Mouse (Mus musculus) left cerebral cortex, adult 11 months (tissue): ENCODE results near the gene Fstl1.

Source experiments
- DNase-seq: peaks from one replicate; pipeline ENCODE4 v3.0.0; 2022; ENCODE audit warnings: low spot score

The Fstl1 gene

GRCm38 (mm10) chr16:37824778-37825505 is 48.3 kb downstream of the Fstl1 start:
- no peak for DNase-seq

DNA sequence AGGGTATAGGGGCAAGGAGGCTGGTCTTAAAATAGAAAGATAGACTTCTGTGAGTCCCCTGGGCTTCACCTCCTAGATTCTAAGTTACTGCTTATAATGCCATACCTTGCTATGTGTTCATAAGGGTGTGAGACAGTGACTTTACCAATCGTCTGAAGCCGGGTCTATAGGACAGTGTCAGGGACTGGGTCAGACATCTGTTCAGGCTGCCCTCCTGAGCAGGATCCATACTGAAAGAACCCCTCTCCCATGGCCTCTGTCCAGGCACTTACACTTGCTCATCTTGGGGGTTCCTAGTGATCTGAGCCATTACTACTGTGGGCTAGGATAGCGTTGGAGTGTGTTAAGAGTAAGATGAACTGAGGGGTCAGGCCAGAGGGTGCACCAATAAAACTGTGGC is 49.6 kb downstream of the Fstl1 start:
- DNase-seq: no peak

DNA sequence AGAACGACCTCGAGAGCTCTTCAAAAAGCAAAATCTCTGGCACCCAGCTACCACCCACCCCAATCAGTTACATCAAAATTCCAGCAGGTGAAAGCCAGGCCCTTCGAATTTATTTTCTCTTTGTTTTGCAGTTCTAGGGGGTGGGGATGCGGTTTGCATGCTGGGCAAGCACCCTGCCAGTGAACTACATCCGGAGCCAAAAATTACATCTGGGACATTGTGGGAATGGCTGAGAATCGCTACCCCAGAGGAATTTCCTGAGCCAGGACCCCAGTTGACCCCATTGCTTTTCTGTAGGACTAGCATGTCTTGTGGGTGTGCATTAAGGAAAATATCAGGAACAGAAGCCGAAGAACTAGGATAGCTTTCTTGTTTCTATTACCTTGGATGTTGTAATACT is 54.4 kb downstream of the Fstl1 start:
- no peak for DNase-seq

GRCm38 (mm10) chr16:37837571-37837970 is 60.9 kb downstream of the Fstl1 start:
- no peak for DNase-seq

- no peak for DNase-seq
These were observed 65.8 kb downstream of the Fstl1 start for GRCm38 (mm10) chr16:37842439-37842838.

GRCm38 (mm10) chr16:37843740-37844139 is 67.1 kb downstream of the Fstl1 start:
- DNase-seq: no peak

- DNase-seq: no peak
These were observed 68.7 kb downstream of the Fstl1 start for GRCm38 (mm10) chr16:37845202-37845925.

DNA sequence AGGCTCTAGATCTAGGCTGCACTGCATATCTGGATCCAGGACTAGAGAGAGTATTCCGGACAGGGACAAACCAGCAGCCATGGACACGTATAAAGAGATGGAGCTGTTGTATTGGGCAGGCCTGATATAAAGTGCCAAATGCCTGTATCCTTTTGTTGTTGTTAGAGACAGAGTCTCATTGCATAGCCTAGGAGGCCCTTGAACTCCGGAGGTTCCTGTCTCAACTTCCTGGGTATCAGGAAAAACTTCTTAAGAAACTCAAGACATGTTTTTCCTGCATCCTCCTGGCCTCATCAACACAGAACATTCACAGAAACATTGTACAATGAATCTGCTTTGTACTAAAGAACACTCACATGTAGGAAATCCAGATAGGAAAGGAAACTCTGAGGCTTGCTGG is 70.4 kb downstream of the Fstl1 start:
- DNase-seq: no peak

GRCm38 (mm10) chr16:37851366-37851765 is 74.7 kb downstream of the Fstl1 start:
- DNase-seq: no peak

- DNase-seq: no peak
These were observed 76.6 kb downstream of the Fstl1 start for GRCm38 (mm10) chr16:37853279-37853678.

- DNase-seq: no peak
These were observed 77.4 kb downstream of the Fstl1 start for GRCm38 (mm10) chr16:37854054-37854453.

- DNase-seq: no peak
These were observed 77.9 kb downstream of the Fstl1 start for GRCm38 (mm10) chr16:37854593-37854992.

- DNase-seq: no peak
These were observed 78.9 kb downstream of the Fstl1 start for GRCm38 (mm10) chr16:37855583-37855982.

DNA sequence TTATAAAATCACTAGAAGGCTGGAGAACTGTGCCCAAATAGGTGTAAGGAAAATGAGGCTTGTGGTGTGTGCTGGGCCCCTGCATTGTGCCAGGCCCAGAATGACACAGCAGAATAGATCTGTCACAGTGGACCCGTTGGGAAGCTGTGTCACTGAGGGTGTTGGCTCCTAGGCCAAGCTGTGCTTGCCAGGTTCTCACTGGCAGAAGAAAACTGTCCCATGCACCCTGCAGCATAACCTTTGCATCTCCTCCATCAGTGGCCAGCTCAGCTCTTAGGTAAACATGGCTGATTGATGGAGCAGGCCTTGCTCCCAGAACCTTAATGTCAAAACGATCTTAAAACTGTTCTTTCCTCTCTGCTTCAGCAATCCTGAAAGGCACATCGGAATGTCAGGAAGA is 79.7 kb downstream of the Fstl1 start:
- no peak for DNase-seq

DNA sequence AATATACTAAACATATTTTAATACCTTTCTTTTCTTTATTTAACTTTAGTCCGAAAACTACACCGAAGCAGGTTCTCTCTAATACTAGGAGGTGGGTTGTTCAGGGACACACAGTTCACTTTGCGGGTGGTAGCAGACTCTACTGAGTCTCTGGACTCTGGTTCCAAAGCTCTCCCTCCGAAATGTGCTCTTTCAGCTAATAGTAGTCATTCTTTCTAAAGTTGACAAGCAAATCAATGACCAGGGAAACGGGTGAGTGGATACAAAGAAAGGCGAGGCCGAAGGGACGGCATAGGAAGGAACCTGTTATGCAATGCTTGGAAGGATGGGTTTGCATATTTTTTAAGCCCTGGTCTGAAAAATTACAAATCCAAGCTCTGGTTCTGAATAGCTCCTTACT is 80.8 kb downstream of the Fstl1 start:
- no peak for DNase-seq

DNA sequence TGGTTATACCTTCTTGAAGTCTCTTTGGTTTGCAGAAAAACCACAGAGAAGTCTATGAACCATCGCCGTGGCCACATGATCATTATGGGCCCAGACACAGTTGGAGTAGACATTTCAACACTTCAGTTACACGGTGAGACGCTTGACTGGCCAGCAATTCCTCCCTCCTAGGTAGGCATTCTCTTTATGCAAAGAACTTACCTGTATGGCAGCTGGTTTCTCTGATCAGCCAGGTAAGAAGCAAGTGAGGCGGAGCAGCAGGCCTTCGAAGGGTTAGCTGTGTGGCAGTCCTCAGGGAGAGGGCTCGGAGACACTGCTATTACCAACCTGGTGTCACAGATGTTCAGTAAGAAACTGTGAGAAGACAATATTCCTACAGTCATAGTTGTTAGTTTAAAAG is 83.5 kb downstream of the Fstl1 start:
- no peak for DNase-seq

DNA sequence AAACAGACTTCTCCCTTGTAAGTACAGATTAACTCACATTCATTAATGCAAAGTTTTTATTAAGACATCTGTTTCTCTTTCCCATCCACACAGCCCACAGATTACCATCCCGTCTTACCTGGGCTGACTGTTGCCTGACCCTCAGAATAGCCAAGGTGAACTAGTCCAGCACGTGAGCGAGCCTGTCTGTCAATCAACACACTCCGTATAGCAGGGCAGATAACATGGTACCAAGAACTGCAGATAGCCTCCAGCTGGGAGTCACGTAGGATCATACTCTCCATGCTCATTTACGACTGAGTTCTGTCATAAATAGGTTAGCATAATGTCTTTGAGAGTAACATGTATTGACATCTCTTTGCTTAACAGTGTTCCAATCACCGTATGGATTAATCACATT is 84.4 kb downstream of the Fstl1 start, which contains the start of gene Gm36028:
Gene Gm36028, minus strand, starts transcription at position 118 of the 400 bp plus-strand sequence.
- DNase-seq: no peak

- DNase-seq: no peak
These were observed 87.2 kb downstream of the Fstl1 start for GRCm38 (mm10) chr16:37863876-37864275.

DNA sequence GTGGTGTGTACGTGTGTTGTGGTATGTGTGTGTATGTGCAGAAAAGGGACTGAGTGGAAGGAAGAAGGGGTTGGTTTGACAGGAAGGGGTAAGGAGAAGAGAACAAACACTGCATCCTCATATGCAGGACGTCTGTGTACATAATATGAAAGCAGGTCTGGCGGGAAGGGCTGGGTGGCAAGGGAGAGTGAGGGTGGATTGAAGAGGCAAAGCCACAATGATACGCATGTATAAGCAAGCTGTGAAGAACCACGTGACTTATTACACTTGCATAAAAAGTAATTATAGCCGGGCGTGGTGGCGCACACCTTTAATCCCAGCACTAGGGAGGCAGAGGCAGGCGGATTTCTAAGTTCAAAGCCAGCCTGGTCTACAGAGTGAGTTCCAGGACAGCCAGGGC is 89.2 kb downstream of the Fstl1 start:
- DNase-seq: no peak

DNA sequence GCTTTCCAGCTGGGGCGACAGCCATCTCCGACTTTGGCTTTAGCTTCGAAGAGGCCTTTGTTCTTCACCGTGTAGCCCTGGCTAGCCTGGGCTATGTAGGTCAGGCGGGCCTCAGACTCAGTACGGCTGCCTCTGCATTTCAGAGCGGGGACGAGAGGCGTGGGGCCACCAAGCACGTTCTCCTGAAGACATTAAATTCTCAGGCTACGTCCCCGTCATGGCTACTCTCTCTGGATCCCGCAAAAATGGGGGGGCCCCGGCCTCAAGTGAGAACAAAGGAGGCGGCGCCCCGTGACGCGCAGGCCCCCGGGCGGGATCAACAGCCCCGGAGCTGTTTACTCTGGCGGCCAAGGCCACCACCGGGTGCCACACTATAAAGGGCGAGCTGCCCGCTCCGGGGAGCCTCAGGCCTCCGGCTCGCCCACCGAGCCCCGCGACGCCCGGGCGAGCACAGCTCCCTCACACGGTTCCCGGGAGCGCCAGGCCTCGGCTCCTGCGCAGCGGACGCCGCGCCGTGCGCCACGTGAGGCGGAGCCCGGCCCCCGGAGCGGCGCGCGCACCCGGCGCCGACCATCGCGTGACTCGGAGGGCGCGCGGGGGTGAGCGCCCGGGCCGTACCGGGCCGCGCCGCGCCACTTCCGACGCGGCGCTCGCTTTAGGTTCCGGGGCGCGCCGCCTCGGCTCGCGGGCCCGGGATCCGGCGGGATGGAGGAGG is 91.3 kb downstream of the Fstl1 start, which contains the start of gene Lrrc58:
Gene Lrrc58, plus strand, starts transcription at position 599 of the 715 bp plus-strand sequence.
- peak; percentile 82 for DNase-seq

- no peak for DNase-seq
These were observed 92.1 kb downstream of the Fstl1 start for GRCm38 (mm10) chr16:37868506-37869469.
